Mouse (Mus musculus) midbrain, embryonic 16.5 days (tissue): ENCODE measurements at regions not wholly inside any gene's neighbourhood (a gene's known extent, or its start where the extent isn't known, plus 50 kb on each side); places are given as distances from the start of the nearest gene placed in this dataset.

ENCODE experiments used
- ATAC-seq: fragments of 200-750 bp; cut with Nextera tagmentation; 2 replicates; pipeline ENCODE4 v1.8.0; 2017; ENCODE audit warnings: moderate TSS enrichment
- H3K27ac ChIP-seq: fragments of 300-500 bp; sonication (generic); 2 replicates; pipeline ENCODE4 v1.5.1; 2014; ENCODE audit warnings: mild to moderate bottlenecking, low read length, mixed read lengths
- H3K27me3 ChIP-seq: fragments of 300-500 bp; sonication (generic); 2 replicates; pipeline ENCODE4 v1.6.1; 2014; ENCODE audit warnings: low read depth, low read length, mixed read lengths; ENCODE audit not compliant: control insufficient read depth, insufficient read depth
- H3K36me3 ChIP-seq: fragments of 300-500 bp; sonication (generic); 2 replicates; pipeline ENCODE4 v1.6.1; 2014; ENCODE audit warnings: mild to moderate bottlenecking, low read length, moderate library complexity, mixed read lengths; ENCODE audit not compliant: control insufficient read depth, insufficient read depth
- H3K4me1 ChIP-seq: fragments of 300-500 bp; sonication (generic); 2 replicates; pipeline ENCODE4 v1.6.1; 2014; ENCODE audit warnings: mild to moderate bottlenecking, low read length, mixed read lengths; ENCODE audit not compliant: control insufficient read depth, insufficient read depth
- H3K4me2 ChIP-seq: fragments of 300-500 bp; sonication (generic); 2 replicates; pipeline ENCODE4 v1.6.1; 2014; ENCODE audit warnings: mild to moderate bottlenecking, low read length, mixed read lengths
- H3K4me3 ChIP-seq: fragments of 300-500 bp; sonication (generic); 2 replicates; pipeline ENCODE4 v1.5.1; 2014; ENCODE audit warnings: low read depth, mild to moderate bottlenecking, low read length, moderate library complexity, mixed read lengths
- H3K9ac ChIP-seq: fragments of 300-500 bp; sonication (generic); 2 replicates; pipeline ENCODE4 v1.6.1; 2014; ENCODE audit warnings: low read depth, low read length, mixed read lengths
- H3K9me3 ChIP-seq: fragments of 300-500 bp; sonication (generic); replicated peaks from 2 replicates; pipeline ENCODE4 v1.6.1; 2014; ENCODE audit warnings: mild to moderate bottlenecking, low read length, mixed read lengths; ENCODE audit not compliant: control insufficient read depth, poor library complexity, severe bottlenecking
- WGBS: fragments of 180-500 bp; shearing (Covaris S2); extraction: QIAGEN DNeasy Blood & Tissue Kit; methylation state at CpG from one replicate; pipeline ENCODE4 v1.1.7; 2014; 5-methylcytosine and 5-hydroxymethylcytosine counted together

DNA sequence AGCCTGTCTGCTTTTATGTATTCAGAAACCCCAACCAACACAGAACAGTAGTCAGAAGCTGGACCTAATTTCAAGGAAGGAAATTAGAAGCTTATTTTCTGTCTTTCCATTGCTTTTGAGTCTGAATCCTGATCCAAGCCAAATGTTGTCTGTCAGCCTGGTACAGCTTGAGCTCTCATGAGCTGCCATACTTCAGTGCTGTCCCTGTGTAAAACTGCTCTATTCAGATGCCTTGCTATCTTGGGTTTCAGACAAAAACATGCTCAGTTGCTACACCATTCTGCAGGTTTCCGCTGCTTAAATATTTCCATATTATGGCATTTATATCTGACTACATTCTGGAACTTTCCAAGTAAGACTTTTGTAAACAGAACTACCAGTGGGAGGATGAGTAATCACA, 1403.2 kb downstream of the Epha7 start:
- Histone ChIP-seq H3K9ac (no peak overlapping the region), H3K4me2 (no peak overlapping the region), H3K27ac (no peak overlapping the region), H3K4me3 (no peak overlapping the region), H3K36me3 (no peaks in the 10 kb centered on the region), H3K4me1 (no peaks in the 10 kb centered on the region), H3K27me3 (no peaks in the 10 kb centered on the region), H3K9me3 (no peaks in the 10 kb centered on the region)
- ATAC-seq, result no peak
- WGBS, result 93% methylated on average over 1 of the region's 1 CpGs

DNA sequence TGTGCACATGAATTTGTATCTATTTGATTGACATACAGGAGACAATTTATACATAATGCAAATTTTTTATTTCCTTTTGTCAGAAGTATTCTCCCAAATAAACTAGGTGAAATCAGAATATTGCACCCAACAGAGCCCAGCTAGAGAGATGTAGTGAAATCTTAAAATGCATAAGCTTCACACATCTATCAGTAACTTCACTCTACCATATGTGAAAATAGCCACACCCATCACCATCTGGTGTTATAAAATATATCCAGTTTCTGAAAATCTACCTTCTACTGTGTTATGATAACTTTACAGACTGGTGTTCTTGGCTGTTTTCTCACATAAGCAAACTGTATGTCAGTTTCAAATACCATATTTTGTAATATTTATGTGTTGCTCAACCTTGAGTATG, 1414.2 kb downstream of the Epha7 start:
- no peak overlapping the region for H3K4me3 ChIP-seq
- no peak overlapping the region for H3K9ac ChIP-seq
- no peaks in the 10 kb centered on the region for H3K4me1 ChIP-seq
- ATAC-seq, result no peak
- no peaks in the 10 kb centered on the region for H3K27me3 ChIP-seq
- no peak overlapping the region for H3K4me2 ChIP-seq
- H3K9me3 ChIP-seq, result no peaks in the 10 kb centered on the region
- H3K27ac ChIP-seq, result no peak overlapping the region
- no peaks in the 10 kb centered on the region for H3K36me3 ChIP-seq

DNA sequence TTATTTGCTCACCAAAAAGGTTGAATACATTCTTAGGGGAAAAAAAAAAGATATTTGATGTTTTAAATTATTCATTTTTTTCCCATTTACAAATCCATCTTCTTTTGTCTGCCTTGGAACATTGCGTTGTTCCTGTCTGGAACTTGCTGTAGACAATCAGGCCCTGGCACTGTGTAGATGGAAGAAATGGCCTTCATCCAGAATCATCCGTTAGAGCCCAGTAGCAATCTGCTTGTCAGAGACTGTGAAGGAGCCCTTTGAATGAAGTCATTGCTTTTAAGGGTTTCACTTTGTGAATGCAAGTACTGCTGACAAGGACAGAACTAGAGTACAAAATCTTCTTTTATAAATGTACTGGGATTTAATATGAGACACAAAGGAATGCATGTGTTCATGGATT, 1449.2 kb downstream of the Epha7 start:
- Histone ChIP-seq H3K27ac (no peak overlapping the region), H3K36me3 (no peaks in the 10 kb centered on the region), H3K9ac (no peak overlapping the region), H3K4me2 (no peak overlapping the region), H3K4me1 (no peaks in the 10 kb centered on the region), H3K9me3 (no peaks in the 10 kb centered on the region), H3K4me3 (no peak overlapping the region), H3K27me3 (no peaks in the 10 kb centered on the region)
- no peak for ATAC-seq
- WGBS, result 54% methylated on average over 2 of the region's 2 CpGs

DNA sequence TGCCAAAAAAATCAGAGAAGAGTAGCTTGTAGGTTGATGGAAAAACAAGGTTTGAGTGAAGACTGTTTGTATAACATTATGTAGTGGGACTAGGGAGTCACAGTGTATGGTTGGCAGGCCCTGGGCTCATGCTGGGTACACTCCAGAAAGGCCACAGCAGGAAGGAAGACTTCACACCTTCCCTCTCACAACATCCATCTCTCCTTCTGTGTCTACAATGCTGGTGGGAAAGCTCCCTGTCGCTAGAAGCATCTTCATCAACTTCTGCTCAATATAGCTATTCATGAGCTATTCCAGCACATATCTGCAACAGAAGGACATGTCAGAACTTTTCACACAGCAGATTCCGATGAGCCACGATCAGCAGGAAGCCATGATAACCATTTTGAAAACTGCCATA, 1455.1 kb downstream of the Epha7 start:
- Histone ChIP-seq H3K27me3 (no peaks in the 10 kb centered on the region), H3K27ac (no peak overlapping the region), H3K4me2 (no peak overlapping the region), H3K4me1 (no peaks in the 10 kb centered on the region), H3K36me3 (no peaks in the 10 kb centered on the region), H3K9me3 (no peaks in the 10 kb centered on the region), H3K4me3 (no peak overlapping the region), H3K9ac (no peak overlapping the region)
- 80% methylated on average over 3 of the region's 3 CpGs for WGBS
- ATAC-seq, result no peak

DNA sequence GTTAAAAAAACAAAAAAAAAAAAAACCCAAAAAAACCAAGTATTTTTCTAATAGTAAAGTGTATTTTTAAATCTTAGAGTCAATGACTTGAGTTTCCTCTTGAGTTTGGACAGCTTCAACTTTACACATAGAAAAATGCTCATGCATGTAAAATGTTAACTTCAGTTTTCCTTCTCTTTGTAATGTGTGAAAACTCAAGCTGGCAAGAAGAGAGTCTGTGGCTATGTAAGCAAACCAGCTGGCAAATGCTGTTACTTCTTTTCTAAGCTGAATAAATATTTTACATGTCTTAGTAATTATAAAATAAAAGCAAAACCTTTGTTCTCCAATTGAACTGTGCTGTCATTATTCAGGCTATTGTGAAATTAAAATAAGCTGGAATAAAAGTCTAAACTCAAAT, 1457.1 kb downstream of the Epha7 start:
- Histone ChIP-seq H3K36me3 (no peaks in the 10 kb centered on the region), H3K27ac (no peak overlapping the region), H3K9me3 (no peaks in the 10 kb centered on the region), H3K4me1 (no peaks in the 10 kb centered on the region), H3K4me3 (no peak overlapping the region), H3K9ac (no peak overlapping the region), H3K4me2 (no peak overlapping the region), H3K27me3 (no peaks in the 10 kb centered on the region)
- no peak for ATAC-seq

DNA sequence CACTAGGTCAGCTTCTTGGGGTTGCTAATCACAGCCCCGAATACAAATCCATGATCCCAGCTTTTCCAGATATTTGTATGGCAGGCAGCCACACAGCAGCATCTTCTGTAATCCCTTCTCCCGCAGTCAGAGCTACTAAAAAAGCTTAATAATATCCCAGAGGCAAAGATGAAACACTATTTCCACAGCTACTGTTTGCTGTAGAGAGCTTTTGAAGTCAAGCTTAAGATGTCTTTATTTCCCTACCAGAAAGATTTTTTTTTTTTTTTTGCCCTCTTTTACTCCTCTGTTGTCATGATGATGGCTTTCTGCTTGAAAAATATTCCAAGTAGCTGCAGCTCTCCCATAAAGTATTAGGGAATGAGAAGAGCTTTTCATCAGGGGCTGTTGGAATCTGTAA, 1499.5 kb downstream of the Epha7 start:
- peak overlapping the region; percentile 8 for H3K4me2 ChIP-seq
- peaks cover 5% of the 10 kb centered on the region for H3K4me1 ChIP-seq
- no peaks in the 10 kb centered on the region for H3K9me3 ChIP-seq
- peak overlapping the region; percentile 60; the same call in 1 of the 2 replicates for H3K27ac ChIP-seq
- H3K4me3 ChIP-seq, result no peak overlapping the region
- ATAC-seq, result peak; percentile 87
- no peak overlapping the region for H3K9ac ChIP-seq
- no peaks in the 10 kb centered on the region for H3K36me3 ChIP-seq
- 4% methylated on average over 2 of the region's 2 CpGs for WGBS
- H3K27me3 ChIP-seq, result no peaks in the 10 kb centered on the region

DNA sequence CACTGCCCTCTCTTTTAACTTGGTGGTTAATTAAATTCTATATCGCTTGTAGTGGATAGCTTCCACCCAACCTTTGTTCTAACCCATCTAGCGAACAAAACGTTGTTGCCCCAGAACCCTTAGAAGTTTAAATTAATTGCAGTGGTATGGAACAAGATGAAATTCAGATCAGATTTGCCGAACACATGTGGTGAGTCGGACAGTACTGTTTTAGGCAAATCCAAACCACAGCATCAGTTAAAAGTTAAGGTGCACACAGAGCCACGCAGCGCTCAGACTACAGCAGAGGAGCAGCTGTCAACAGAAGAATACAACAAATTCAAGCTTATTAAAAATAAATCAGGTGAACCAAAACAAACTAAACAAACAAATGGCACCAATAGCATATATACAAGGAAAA, 1500.0 kb downstream of the Epha7 start:
- no peaks in the 10 kb centered on the region for H3K9me3 ChIP-seq
- no peaks in the 10 kb centered on the region for H3K27me3 ChIP-seq
- peaks cover 5% of the 10 kb centered on the region for H3K4me1 ChIP-seq
- 0 out of 2 replicates have a peak overlapping the region, but pooled peaks have one; percentile 2 for H3K27ac ChIP-seq
- H3K36me3 ChIP-seq, result no peaks in the 10 kb centered on the region
- 24% methylated on average over 7 of the region's 7 CpGs for WGBS
- H3K4me2 ChIP-seq, result peak overlapping the region; percentile 8
- 0 out of 2 replicates have a peak, but pooled peaks have one; percentile 31 for ATAC-seq
- H3K4me3 ChIP-seq, result no peak overlapping the region
- H3K9ac ChIP-seq, result no peak overlapping the region

DNA sequence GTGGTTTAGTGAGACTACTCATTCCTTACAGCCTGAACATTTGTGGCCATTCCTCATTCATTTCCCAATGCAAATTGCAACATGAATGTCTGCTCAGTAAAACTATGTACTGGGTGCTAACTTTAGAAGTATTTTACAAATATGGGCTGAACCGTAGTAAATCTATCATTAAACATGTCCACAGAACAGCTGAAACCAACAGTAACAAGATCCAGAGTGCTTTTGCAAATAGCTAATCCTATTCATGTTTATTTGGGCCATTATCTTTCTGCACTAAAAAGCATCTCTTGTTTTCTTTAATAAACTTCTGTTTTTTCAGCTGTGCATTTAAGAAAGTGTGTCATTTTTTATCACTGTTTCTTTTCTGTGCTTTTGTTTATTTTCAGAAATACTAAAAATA, 1502.4 kb downstream of the Epha7 start:
- no peak overlapping the region for H3K27ac ChIP-seq
- H3K36me3 ChIP-seq, result no peaks in the 10 kb centered on the region
- no peak overlapping the region for H3K4me3 ChIP-seq
- 79% methylated on average over 1 of the region's 1 CpGs for WGBS
- H3K27me3 ChIP-seq, result no peaks in the 10 kb centered on the region
- H3K9ac ChIP-seq, result no peak overlapping the region
- ATAC-seq, result no peak
- peaks cover 5% of the 10 kb centered on the region for H3K4me1 ChIP-seq
- H3K4me2 ChIP-seq, result no peak overlapping the region
- no peaks in the 10 kb centered on the region for H3K9me3 ChIP-seq

DNA sequence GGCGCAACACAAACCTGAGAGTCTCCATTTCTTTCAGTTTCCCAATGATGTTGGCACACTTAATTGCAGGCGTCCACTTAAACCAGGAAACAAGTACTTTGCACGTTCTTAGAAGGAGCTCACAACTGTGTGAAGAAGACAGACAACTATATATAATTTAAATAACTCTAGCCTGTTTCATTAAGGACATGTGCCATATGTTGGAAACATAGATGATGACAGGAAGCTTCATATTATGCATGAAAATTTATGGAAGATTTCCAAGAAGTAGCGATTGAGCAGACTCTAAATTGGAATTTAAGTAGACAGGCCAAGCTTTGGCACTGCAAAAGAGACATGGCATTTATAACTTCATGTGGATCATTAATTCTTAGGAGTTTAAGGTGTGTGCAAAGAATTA, 1504.1 kb downstream of the Epha7 start:
- peaks cover 4% of the 10 kb centered on the region for H3K4me1 ChIP-seq
- no peak overlapping the region for H3K4me3 ChIP-seq
- H3K9me3 ChIP-seq, result no peaks in the 10 kb centered on the region
- H3K36me3 ChIP-seq, result no peaks in the 10 kb centered on the region
- H3K27me3 ChIP-seq, result no peaks in the 10 kb centered on the region
- WGBS, result 88% methylated on average over 4 of the region's 4 CpGs
- no peak overlapping the region for H3K9ac ChIP-seq
- no peak overlapping the region for H3K4me2 ChIP-seq
- ATAC-seq, result no peak
- H3K27ac ChIP-seq, result no peak overlapping the region

DNA sequence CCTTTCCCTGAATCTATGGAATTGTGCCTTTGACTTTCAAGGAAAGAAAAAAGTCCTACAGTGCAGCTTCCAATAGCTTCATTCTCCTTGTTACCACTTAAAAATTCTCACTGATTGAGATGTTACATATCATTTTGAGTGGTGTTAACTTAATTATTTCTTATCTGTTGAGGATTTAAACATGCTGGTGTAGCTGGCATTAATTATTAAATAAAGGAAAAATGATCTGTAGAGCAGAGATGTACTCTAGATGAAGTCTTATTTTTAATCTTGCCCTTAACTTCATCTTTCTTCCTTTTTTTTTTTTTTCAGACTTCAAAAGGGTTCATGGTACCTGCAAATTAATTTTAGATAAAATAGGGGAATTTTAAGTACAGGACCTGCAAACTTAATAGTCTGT, 1507.1 kb downstream of the Epha7 start:
- Histone ChIP-seq H3K27ac (no peak overlapping the region), H3K9me3 (no peaks in the 10 kb centered on the region), H3K27me3 (no peaks in the 10 kb centered on the region), H3K9ac (no peak overlapping the region), H3K4me3 (no peak overlapping the region), H3K36me3 (no peaks in the 10 kb centered on the region), H3K4me1 (no peaks in the 10 kb centered on the region), H3K4me2 (no peak overlapping the region)
- peak; percentile 51; the same call in 1 of the 2 replicates for ATAC-seq
